Mouse (Mus musculus): Measurements from ENCODE around the gene Gm21748.
"Not testable (repeated sequence)": the region's sequence is repeated elsewhere in the genome, so short reads cannot be mapped to it uniquely, and the experiment has no call there.

The Gm21748 gene

GRCm38 (mm10) chrY:90839077-90839476 lies at the start of gene Gm21748:
Gene Gm21748 (minus strand): TSS chrY:90839177.
- not testable (repeated sequence) for DNase-seq
